Mouse (Mus musculus): ENCODE data around the gene Orai2.

The Orai2 gene

DNA sequence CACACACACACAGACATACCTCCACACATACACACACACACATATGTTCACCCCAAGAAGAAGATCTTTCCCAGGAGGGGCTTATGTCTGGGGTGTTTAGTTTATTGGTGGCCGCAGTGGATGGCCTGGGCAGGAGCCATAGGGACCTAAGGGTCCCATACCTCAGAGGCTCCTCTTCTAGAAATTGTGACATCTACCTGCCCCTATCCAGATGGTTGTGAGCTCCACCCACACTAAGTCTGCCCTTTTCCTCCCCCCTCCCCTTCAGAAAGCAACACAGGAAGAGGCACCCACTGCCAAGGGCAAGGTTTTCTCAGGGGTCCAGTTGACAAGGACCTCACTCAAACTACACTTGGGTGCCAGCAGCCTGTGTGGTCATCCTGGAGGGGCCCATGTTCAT, 23.6 kb downstream of the Orai2 start:
- H3K27me3 ChIP-seq (ENCODE audit: insufficient read depth, low read length) = no peaks in the 10 kb centered on the region
- H3K4me1 ChIP-seq (replicated peaks; ENCODE audit: low read depth, low read length) = 0 out of 2 replicates have a peak, but pooled peaks cover 4% of the 10 kb centered on the region
- H3K4me3 ChIP-seq (replicated peaks; ENCODE audit: low read length) = no peak overlapping the region
- TF ChIP-seq NANOG (IDR thresholded peaks at IDR 0.05; ENCODE audit: borderline replicate concordance, low read length) = no peak
- TF ChIP-seq POU5F1 (IDR thresholded peaks at IDR 0.05; ENCODE audit: borderline replicate concordance, low read length) = no peak
- TF ChIP-seq CTCF (conservative IDR thresholded peaks at IDR 0.05; ENCODE audit: low read length) = no peak
- peaks cover 21% of the 10 kb centered on the region for H3K9me3 ChIP-seq (ENCODE audit: low read length)
- peaks cover 3% of the 10 kb centered on the region; the same call in 1 of the 2 replicates for H3K36me3 ChIP-seq (ENCODE audit: insufficient read depth, low read length)

DNA sequence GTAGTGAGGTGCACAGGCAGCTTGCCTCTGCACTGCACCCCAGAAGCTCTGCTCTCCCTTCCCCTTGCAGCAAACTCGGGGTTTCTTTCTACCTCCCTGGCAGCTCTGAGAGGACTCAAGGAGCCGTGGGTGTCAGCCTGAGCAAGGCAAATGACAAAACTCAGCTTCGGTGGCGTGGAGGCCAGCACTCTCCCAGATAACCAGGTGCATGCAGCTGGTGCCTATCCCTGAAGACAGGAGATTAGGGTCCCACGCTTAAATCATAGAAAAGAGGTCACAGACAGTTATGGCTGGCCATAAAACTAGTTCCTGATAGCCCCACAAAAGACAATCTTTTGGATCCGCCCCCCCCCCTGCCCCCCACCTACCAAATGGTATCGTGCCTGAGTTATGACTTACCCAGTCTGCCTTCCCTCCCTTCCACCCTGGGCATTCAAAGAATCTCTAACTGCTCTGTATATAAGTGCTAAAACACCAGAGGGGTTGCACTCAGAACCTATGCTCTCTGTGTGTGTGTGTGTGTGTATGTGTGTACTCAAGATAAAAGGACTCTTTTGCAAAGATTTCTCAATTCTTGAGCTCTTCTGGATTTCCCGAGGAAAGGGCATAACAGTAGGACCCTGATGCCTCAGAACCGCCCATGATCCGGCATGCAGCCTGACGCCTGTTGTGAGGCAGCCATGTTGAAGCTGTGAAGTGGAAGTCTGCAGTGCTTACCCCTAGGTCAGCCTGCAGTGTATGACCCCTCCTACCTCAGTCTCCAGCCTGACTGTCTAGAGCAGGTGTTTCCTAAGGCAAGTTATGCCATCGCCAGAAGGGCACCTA, 25.7 kb downstream of the Orai2 start:
- TF ChIP-seq CTCF (conservative IDR thresholded peaks at IDR 0.05; ENCODE audit: low read length) = no peak
- no peak for TF ChIP-seq POU5F1 (IDR thresholded peaks at IDR 0.05; ENCODE audit: borderline replicate concordance, low read length)
- TF ChIP-seq NANOG (IDR thresholded peaks at IDR 0.05; ENCODE audit: borderline replicate concordance, low read length) = no peak
- no peak overlapping the region for H3K4me3 ChIP-seq (replicated peaks; ENCODE audit: low read length)
- peaks cover 24% of the 10 kb centered on the region for H3K36me3 ChIP-seq (ENCODE audit: insufficient read depth, low read length)
- H3K27me3 ChIP-seq (ENCODE audit: insufficient read depth, low read length) = no peaks in the 10 kb centered on the region
- peaks cover 9% of the 10 kb centered on the region; the same call in 1 of the 2 replicates for H3K9me3 ChIP-seq (ENCODE audit: low read length)
- H3K4me1 ChIP-seq (replicated peaks; ENCODE audit: low read depth, low read length) = peaks cover 12% of the 10 kb centered on the region

DNA sequence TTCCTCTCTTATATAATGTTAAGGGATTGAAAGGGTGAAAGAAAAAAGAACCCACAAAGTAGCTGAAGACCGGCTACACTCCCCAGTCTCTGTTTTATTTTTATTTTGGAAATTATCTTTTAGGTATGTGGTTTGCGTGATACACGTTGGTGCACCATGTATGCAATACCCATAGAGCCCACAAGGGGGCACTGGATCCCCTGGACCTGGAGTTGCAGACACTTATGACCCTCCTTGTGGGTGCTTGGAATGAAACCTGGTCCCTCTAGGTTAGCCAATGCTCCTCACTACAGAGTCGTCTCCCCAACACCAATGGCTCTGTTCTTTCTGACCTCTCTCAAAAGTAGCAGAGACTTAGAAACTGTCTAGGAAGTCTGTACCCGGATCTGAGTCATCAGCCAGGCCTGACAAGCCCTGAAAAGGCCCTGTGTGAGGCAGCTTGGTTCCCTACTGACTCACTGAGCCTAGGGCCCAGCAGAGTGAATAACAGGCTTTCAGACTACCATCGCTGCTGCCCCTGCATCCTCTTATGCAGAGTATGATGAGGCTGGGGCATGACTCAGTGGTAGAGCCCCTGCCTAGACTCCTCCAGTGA, 27.3 kb downstream of the Orai2 start:
- H3K36me3 ChIP-seq (ENCODE audit: insufficient read depth, low read length) = peaks cover 40% of the 10 kb centered on the region
- TF ChIP-seq CTCF (conservative IDR thresholded peaks at IDR 0.05; ENCODE audit: low read length) (peak; percentile 78), NANOG (IDR thresholded peaks at IDR 0.05; ENCODE audit: borderline replicate concordance, low read length) (no peak)

GRCm38 (mm10) chr5:136142746-136143145, 27.8 kb downstream of the Orai2 start:
- H3K27me3 ChIP-seq (ENCODE audit: insufficient read depth, low read length) = no peaks in the 10 kb centered on the region
- peaks cover 42% of the 10 kb centered on the region for H3K36me3 ChIP-seq (ENCODE audit: insufficient read depth, low read length)
- TF ChIP-seq CTCF (conservative IDR thresholded peaks at IDR 0.05; ENCODE audit: low read length) (peak; percentile 20; the same call in 1 of the 2 replicates), POU5F1 (IDR thresholded peaks at IDR 0.05; ENCODE audit: borderline replicate concordance, low read length) (no peak)
- peaks cover 31% of the 10 kb centered on the region for H3K4me1 ChIP-seq (replicated peaks; ENCODE audit: low read depth, low read length)
- peaks cover 9% of the 10 kb centered on the region; the same call in 1 of the 2 replicates for H3K9me3 ChIP-seq (ENCODE audit: low read length)
- H3K4me3 ChIP-seq (replicated peaks; ENCODE audit: low read length) = no peak overlapping the region

More for the DNA sequence above, 27.3 kb downstream of the Orai2 start:
- Histone ChIP-seq H3K4me1 (replicated peaks; ENCODE audit: low read depth, low read length) (peaks cover 28% of the 10 kb centered on the region), H3K9me3 (ENCODE audit: low read length) (peaks cover 9% of the 10 kb centered on the region; the same call in 1 of the 2 replicates), H3K4me3 (replicated peaks; ENCODE audit: low read length) (no peak overlapping the region), H3K27me3 (ENCODE audit: insufficient read depth, low read length) (no peaks in the 10 kb centered on the region)

- Histone ChIP-seq H3K4me3 (replicated peaks; ENCODE audit: low read length) (peak overlapping the region; percentile 53; the same call in 1 of the 2 replicates), H3K36me3 (ENCODE audit: insufficient read depth, low read length) (peaks cover 42% of the 10 kb centered on the region), H3K4me1 (replicated peaks; ENCODE audit: low read depth, low read length) (peaks cover 41% of the 10 kb centered on the region), H3K27me3 (ENCODE audit: insufficient read depth, low read length) (no peaks in the 10 kb centered on the region), H3K9me3 (ENCODE audit: low read length) (peaks cover 9% of the 10 kb centered on the region; the same call in 1 of the 2 replicates)
- TF ChIP-seq CTCF (conservative IDR thresholded peaks at IDR 0.05; ENCODE audit: low read length) (no peak), POU5F1 (IDR thresholded peaks at IDR 0.05; ENCODE audit: borderline replicate concordance, low read length) (no peak), NANOG (IDR thresholded peaks at IDR 0.05; ENCODE audit: borderline replicate concordance, low read length) (no peak)
These were observed 30.4 kb downstream of the Orai2 start for GRCm38 (mm10) chr5:136140057-136140482.

DNA sequence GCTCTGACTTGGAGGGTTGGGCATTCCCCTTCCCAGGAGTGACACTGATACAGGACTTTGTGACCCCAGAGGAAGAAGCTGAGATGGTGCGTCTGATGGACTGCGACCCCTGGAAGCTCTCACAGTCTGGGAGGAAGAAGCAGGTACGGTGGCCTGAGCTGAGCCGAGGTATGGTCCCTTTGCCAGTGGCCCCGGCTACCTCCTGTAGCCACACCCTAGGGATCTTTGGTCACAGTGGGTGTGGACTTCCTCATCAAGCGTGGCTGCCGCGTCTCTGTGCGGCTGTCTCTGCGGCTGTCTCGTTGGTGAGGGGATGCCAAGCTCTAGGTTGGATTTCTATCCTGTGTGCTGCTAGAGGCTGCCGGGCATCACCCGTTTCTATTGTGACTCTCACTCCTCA, 31.1 kb downstream of the Orai2 start:
- TF ChIP-seq CTCF (conservative IDR thresholded peaks at IDR 0.05; ENCODE audit: low read length) (no peak), NANOG (IDR thresholded peaks at IDR 0.05; ENCODE audit: borderline replicate concordance, low read length) (no peak), POU5F1 (IDR thresholded peaks at IDR 0.05; ENCODE audit: borderline replicate concordance, low read length) (no peak)
- Histone ChIP-seq H3K9me3 (ENCODE audit: low read length) (peaks cover 9% of the 10 kb centered on the region; the same call in 1 of the 2 replicates), H3K4me3 (replicated peaks; ENCODE audit: low read length) (no peak overlapping the region), H3K36me3 (ENCODE audit: insufficient read depth, low read length) (peaks cover 49% of the 10 kb centered on the region), H3K4me1 (replicated peaks; ENCODE audit: low read depth, low read length) (peaks cover 48% of the 10 kb centered on the region), H3K27me3 (ENCODE audit: insufficient read depth, low read length) (no peaks in the 10 kb centered on the region)

GRCm38 (mm10) chr5:136137658-136138274, 32.7 kb downstream of the Orai2 start:
- no peaks in the 10 kb centered on the region for H3K27me3 ChIP-seq (ENCODE audit: insufficient read depth, low read length)
- peaks cover 4% of the 10 kb centered on the region; the same call in 1 of the 2 replicates for H3K9me3 ChIP-seq (ENCODE audit: low read length)
- peaks cover 64% of the 10 kb centered on the region for H3K36me3 ChIP-seq (ENCODE audit: insufficient read depth, low read length)
- H3K4me1 ChIP-seq (replicated peaks; ENCODE audit: low read depth, low read length) = peaks cover 65% of the 10 kb centered on the region
- no peak overlapping the region for H3K4me3 ChIP-seq (replicated peaks; ENCODE audit: low read length)
- TF ChIP-seq POU5F1 (IDR thresholded peaks at IDR 0.05; ENCODE audit: borderline replicate concordance, low read length) (no peak), NANOG (IDR thresholded peaks at IDR 0.05; ENCODE audit: borderline replicate concordance, low read length) (no peak), CTCF (conservative IDR thresholded peaks at IDR 0.05; ENCODE audit: low read length) (peak; percentile 75)
